Mouse (Mus musculus) neural tube, embryonic 13.5 days (tissue): ENCODE measurements around the gene Acp2. TPM values are rescaled to one million over a fixed set of nuclear protein-coding genes. Genes with fewer than 3 reads are reported as not detected.
"Not testable (repeated sequence)": the region's sequence is repeated elsewhere in the genome, so short reads cannot be mapped to it uniquely, and the experiment has no call there.

Experiments
- ATAC-seq: fragments of 200-750 bp; cut with Nextera tagmentation; 2 replicates; pipeline ENCODE4 v1.8.0; 2017; ENCODE audit warnings: low read depth, mild to moderate bottlenecking, moderate TSS enrichment, moderate library complexity
- H3K27ac ChIP-seq: fragments of 300-500 bp; sonication (generic); replicated peaks from 2 replicates; pipeline ENCODE4 v1.5.1; 2015; ENCODE audit warnings: moderate library complexity, mild to moderate bottlenecking, inconsistent platforms
- H3K27me3 ChIP-seq: fragments of 300-500 bp; sonication (generic); 2 replicates; pipeline ENCODE4 v1.6.1; 2015; ENCODE audit warnings: mild to moderate bottlenecking, inconsistent platforms
- H3K36me3 ChIP-seq: fragments of 300-500 bp; sonication (generic); 2 replicates; pipeline ENCODE4 v1.6.1; 2015; ENCODE audit warnings: mild to moderate bottlenecking, inconsistent platforms
- H3K4me1 ChIP-seq: fragments of 300-500 bp; sonication (generic); replicated peaks from 2 replicates; pipeline ENCODE4 v1.6.1; 2015; ENCODE audit warnings: inconsistent platforms
- H3K4me2 ChIP-seq: fragments of 300-500 bp; sonication (generic); 2 replicates; pipeline ENCODE4 v1.6.1; 2015; ENCODE audit warnings: inconsistent platforms, mild to moderate bottlenecking, moderate library complexity
- H3K4me3 ChIP-seq: fragments of 300-500 bp; sonication (generic); 2 replicates; pipeline ENCODE4 v1.5.1; 2015; ENCODE audit warnings: mild to moderate bottlenecking, inconsistent platforms
- H3K9ac ChIP-seq: fragments of 300-500 bp; sonication (generic); 2 replicates; pipeline ENCODE4 v1.6.1; 2015; ENCODE audit warnings: moderate library complexity, mild to moderate bottlenecking, inconsistent platforms
- H3K9me3 ChIP-seq: fragments of 300-500 bp; sonication (generic); 2 replicates; pipeline ENCODE4 v1.6.1; 2016; ENCODE audit warnings: inconsistent platforms
- WGBS: fragments of 180-500 bp; shearing (Covaris S2); methylation state at CpG from one replicate; pipeline ENCODE4 v1.1.7; 2015; 5-methylcytosine and 5-hydroxymethylcytosine counted together
- polyA plus RNA-seq: library from polyadenylated mRNA; unstranded; fragments of >200 nt; fragmentation: Nextera tagmentation; extraction: Ambion mirVana; gene quantifications from 2 replicates; pipeline ENCODE4 v1.2.1, GENCODE M21; 2015

Gene Acp2
- polyA plus RNA-seq, 1 experiment from 2014 or later: 43.3 TPM

DNA sequence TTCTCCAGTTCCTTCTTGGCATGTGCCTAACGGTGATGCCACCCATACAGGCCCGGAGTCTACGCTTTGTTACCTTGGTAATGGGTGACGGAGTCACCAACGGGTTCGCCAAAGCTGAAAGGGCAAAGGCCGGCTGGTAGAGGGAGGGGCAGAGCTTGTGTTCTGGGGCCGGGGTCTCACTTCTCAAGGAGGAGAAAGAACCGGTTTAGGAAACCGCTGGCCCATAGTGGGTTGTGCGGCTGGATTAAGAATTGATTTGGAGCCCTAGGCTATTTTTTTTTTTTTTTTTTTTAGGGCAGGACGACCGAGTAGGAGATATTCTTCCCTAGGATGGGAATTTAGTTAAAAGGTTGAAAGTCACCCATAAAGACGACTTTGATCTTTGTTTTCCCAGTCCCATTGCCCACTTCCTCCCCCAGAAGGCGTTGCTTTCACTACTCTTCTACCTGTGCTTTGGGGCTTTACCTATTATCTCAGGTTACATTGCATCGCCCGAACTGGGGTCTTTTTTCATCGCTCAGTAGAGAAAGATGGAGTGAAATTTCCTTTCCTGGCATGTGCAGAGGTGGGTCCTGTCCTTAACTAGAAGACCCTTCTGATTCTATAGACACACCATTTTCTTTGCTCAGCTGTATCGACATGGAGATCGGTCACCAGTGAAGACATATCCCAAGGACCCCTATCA, 429 bp downstream of the Acp2 start:
- Histone ChIP-seq H3K36me3 (peaks cover 36% of the 10 kb centered on the region), H3K4me3 (peak overlapping the region; percentile 80), H3K27me3 (no peaks in the 10 kb centered on the region), H3K9me3 (no peaks in the 10 kb centered on the region), H3K4me1 (peaks cover 34% of the 10 kb centered on the region), H3K4me2 (peak overlapping the region; percentile 67), H3K9ac (peak overlapping the region; percentile 90), H3K27ac (peak overlapping the region; percentile 90)
- WGBS: 13% methylated on average over 20 of the region's 20 CpGs
- no peak; the same call in 1 of the 2 replicates for ATAC-seq

DNA sequence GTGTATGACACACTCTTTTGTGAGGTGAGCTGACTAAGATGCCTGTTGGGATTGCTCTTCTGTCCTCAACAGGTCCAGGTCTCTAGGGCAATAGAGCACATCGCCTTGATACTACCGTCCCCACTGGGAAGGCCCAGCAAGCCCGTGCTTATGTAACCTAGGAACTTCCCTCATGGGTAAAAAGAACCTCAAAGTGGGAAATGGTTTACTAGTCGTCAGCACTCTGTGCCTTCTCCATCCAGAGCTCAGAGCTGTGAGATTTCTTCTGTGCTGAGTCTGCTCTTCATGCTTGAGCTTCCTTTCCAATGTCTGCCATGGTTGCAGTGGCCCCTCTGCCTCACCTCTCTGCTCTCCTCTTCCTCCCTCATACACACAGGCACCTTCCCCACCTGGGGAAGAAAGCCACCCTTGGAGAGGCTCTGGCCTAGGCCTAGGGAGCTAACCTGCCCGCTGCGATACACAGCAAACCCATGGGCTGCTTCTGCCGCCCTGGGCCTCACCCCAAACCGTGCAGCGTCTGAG, 3.6 kb downstream of the Acp2 start:
- H3K4me3 ChIP-seq: no peak overlapping the region
- 95% methylated on average over 9 of the region's 9 CpGs for WGBS
- H3K9ac ChIP-seq: no peak overlapping the region
- no peaks in the 10 kb centered on the region for H3K9me3 ChIP-seq
- ATAC-seq: no peak
- H3K27ac ChIP-seq: no peak overlapping the region
- H3K4me2 ChIP-seq: no peak overlapping the region
- no peaks in the 10 kb centered on the region for H3K27me3 ChIP-seq
- H3K4me1 ChIP-seq: peaks cover 32% of the 10 kb centered on the region
- H3K36me3 ChIP-seq: peaks cover 65% of the 10 kb centered on the region

DNA sequence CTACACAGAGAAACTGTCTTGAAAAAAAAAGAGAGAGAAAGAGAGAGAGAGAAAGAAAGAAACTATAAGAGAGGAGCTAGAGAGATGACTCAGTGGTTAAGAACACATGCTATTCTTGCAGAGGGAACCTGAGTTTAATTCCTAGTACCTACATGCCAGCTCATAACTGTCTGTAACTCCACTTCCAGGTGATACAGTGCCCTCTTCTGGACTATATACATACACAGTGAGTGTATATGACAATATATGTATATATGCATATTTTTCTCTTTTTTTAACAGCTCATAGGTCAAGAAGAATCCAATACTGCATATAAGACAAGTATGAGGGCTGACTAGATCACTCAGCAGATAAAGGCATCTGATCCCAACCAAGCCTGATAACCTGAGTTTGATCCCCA, 10.6 kb downstream of the Acp2 start:
- Histone ChIP-seq H3K9me3 (no peaks in the 10 kb centered on the region), H3K4me3 (no peak overlapping the region), H3K4me1 (0 out of 2 replicates have a peak, but pooled peaks cover 3% of the 10 kb centered on the region), H3K4me2 (no peak overlapping the region), H3K27ac (no peak overlapping the region), H3K27me3 (no peaks in the 10 kb centered on the region), H3K36me3 (peaks cover 87% of the 10 kb centered on the region), H3K9ac (no peak overlapping the region)
- no peak for ATAC-seq

GRCm38 (mm10) chr2:91217032-91217431, 14.3 kb downstream of the Acp2 start:
- Histone ChIP-seq H3K36me3 (peaks cover 57% of the 10 kb centered on the region), H3K4me3 (no peak overlapping the region), H3K9ac (no peak overlapping the region), H3K27ac (peak overlapping the region; percentile 14; the same call in 1 of the 2 replicates), H3K4me2 (no peak overlapping the region), H3K9me3 (no peaks in the 10 kb centered on the region), H3K4me1 (0 out of 2 replicates have a peak, but pooled peaks cover 3% of the 10 kb centered on the region), H3K27me3 (no peaks in the 10 kb centered on the region)
- no peak for ATAC-seq
- WGBS: 61% methylated on average over 4 of the region's 4 CpGs

GRCm38 (mm10) chr2:91220501-91220900, 17.8 kb downstream of the Acp2 start:
- WGBS: 95% methylated on average over 3 of the region's 3 CpGs
- no peak for ATAC-seq
- Histone ChIP-seq H3K27ac (no peak overlapping the region), H3K36me3 (peaks cover 25% of the 10 kb centered on the region; the same call in 1 of the 2 replicates), H3K9ac (no peak overlapping the region), H3K4me2 (no peak overlapping the region), H3K27me3 (no peaks in the 10 kb centered on the region), H3K4me3 (no peak overlapping the region), H3K4me1 (0 out of 2 replicates have a peak, but pooled peaks cover 3% of the 10 kb centered on the region), H3K9me3 (no peaks in the 10 kb centered on the region)

DNA sequence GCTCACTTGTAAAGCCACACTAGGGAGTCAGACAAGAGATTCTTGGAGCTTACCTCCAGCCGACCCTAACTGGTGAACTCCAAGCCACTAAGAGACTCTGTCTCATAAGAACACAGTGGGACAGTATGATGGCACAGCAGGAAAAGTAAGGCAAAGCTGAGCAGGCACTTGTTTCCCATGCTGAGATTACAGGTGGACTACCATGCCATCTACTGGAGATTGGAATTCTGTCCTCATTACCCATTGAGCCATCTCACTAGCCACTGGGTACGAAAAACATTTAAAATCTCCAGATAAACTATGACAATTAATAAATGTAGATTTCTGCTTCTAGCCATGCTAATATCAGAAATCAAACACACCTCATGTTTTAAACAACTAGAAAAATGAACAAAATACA, 20.9 kb downstream of the Acp2 start:
- no peak for ATAC-seq
- Histone ChIP-seq H3K9me3 (no peaks in the 10 kb centered on the region), H3K4me2 (no peak overlapping the region), H3K9ac (no peak overlapping the region), H3K4me1 (no peaks in the 10 kb centered on the region), H3K27me3 (no peaks in the 10 kb centered on the region), H3K36me3 (0 out of 2 replicates have a peak, but pooled peaks cover 2% of the 10 kb centered on the region), H3K4me3 (no peak overlapping the region), H3K27ac (no peak overlapping the region)
- WGBS: 87% methylated on average over 2 of the region's 2 CpGs

DNA sequence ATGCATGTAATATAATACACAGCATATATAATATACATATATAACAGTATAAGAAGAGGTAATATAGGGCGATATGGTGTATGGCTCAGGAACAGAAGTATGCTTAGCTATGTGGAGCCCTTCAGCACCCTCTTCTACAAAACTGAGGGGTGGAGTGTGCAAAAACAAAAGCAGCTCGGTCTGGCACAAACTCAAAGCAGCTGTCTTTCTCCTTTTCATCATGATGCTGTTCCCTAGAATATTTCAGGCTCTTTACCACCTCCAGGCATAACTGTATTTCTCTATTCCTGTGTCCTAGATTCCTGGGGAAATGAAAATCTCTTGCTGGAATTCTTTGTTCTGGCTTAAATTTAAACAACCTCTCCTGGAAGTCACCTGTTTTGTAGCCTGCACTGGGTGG, 27.1 kb downstream of the Acp2 start:
- no peaks in the 10 kb centered on the region for H3K4me1 ChIP-seq
- H3K4me2 ChIP-seq: no peak overlapping the region
- ATAC-seq: no peak
- H3K27me3 ChIP-seq: no peaks in the 10 kb centered on the region
- no peak overlapping the region for H3K9ac ChIP-seq
- 91% methylated on average over 2 of the region's 2 CpGs for WGBS
- no peaks in the 10 kb centered on the region for H3K9me3 ChIP-seq
- H3K27ac ChIP-seq: no peak overlapping the region
- H3K36me3 ChIP-seq: 0 out of 2 replicates have a peak, but pooled peaks cover 8% of the 10 kb centered on the region
- no peak overlapping the region for H3K4me3 ChIP-seq

DNA sequence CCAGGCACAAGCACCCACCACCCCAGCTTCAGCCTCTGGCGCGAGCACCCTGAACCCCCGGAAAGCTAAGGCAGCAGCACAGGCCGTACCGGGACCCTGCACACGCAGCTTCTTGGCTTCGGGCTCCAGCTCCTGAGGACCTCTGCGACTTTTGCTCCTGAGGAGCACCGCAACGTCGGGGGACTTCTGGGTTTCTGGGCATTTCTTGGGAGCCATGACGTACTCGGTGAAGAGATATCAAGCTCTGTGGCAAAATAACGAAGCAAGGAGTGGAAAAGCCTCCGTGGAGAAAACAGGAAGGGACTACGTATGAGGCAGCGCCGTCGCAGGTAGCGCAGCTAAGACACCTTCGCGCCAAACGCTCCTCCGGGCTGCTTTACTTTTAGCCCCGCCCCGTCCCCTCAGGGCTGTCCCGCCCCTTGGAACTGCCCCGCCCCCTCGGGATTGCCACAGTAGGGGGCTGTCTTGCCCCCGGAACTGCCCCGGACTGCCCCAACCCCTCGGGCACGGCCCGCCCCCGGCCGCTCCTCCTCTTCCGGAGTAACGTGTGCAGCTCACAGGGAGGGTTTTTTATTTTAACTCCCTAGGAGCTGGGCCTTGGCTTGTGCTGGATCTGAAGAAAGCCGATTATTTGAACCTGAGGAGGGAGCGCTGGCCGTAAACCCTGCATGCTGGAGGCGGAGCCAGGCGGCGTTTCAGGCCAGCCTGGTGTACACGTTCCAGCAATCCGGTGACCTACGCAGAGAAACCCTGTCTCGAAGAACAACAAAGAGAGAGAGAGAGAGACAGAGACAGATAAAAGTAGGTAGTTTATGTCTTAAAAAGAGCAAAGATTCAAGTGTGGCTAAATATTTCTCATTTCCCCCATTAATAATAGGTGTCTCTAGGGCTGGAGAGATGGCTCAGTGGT, 34.2 kb downstream of the Acp2 start, which contains the start of gene Ddb2:
Gene Ddb2, minus strand, starts transcription at position 382 of the 910 bp plus-strand sequence.
- H3K4me1 ChIP-seq: peaks cover 6% of the 10 kb centered on the region; the same call in 1 of the 2 replicates
- peak within 1 kb of the TSS; percentile 58 for H3K4me3 ChIP-seq
- H3K36me3 ChIP-seq: 0 out of 2 replicates have a peak, but pooled peaks cover 8% of the 10 kb centered on the region
- peak within 1 kb of the TSS; percentile 76 for H3K4me2 ChIP-seq
- H3K9me3 ChIP-seq: no peaks in the 10 kb centered on the region
- peak within 1 kb of the TSS; percentile 93 for H3K27ac ChIP-seq
- no peaks in the 10 kb centered on the region for H3K27me3 ChIP-seq
- WGBS: 1% methylated on average over 48 of the region's 48 CpGs
- H3K9ac ChIP-seq: peak within 1 kb of the TSS; percentile 76
- peak; percentile 99 for ATAC-seq

- ATAC-seq: peak; percentile 62
- H3K27me3 ChIP-seq, H3K36me3 ChIP-seq, H3K4me1 ChIP-seq, H3K9me3 ChIP-seq: not testable (repeated sequence)
- 29% methylated on average over 4 of the region's 4 CpGs for WGBS
- Histone ChIP-seq H3K27ac (peak overlapping the region; percentile 93), H3K9ac (peak overlapping the region; percentile 76), H3K4me2 (peak overlapping the region; percentile 76), H3K4me3 (peak overlapping the region; percentile 58)
Observed at GRCm38 (mm10) chr2:91237511-91238080, 34.9 kb downstream of the Acp2 start.

- no peaks in the 10 kb centered on the region for H3K27me3 ChIP-seq
- H3K9ac ChIP-seq: no peak overlapping the region
- ATAC-seq: no peak
- H3K36me3 ChIP-seq: no peaks in the 10 kb centered on the region
- no peaks in the 10 kb centered on the region; the same call in 1 of the 2 replicates for H3K4me1 ChIP-seq
- no peak overlapping the region for H3K4me3 ChIP-seq
- WGBS: 64% methylated on average over 5 of the region's 5 CpGs
- no peak overlapping the region for H3K27ac ChIP-seq
- no peak overlapping the region for H3K4me2 ChIP-seq
- no peaks in the 10 kb centered on the region for H3K9me3 ChIP-seq
Observed at GRCm38 (mm10) chr2:91242547-91242946, 39.9 kb downstream of the Acp2 start.

DNA sequence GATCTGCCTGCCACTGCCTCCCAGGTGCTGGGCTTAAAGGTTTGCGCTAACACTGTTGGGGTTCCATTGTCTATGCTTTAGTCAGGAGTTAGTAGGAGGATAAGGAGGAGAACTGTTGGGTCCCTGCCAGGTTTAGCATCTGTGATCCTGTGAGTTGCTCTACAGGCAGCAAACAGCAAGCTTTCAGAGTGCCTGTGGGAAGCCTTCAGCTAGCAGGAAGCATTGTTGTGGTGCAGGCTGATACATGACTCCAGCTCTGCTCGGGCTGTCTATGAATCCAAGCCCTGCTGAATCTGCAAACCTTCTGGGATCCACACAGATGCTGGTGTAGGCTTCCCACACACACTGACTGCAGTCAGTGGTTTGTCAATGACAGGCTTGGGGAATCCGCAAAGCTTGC, 40.7 kb downstream of the Acp2 start:
- 51% methylated on average over 3 of the region's 3 CpGs for WGBS
- no peaks in the 10 kb centered on the region; the same call in 1 of the 2 replicates for H3K4me1 ChIP-seq
- H3K9ac ChIP-seq: no peak overlapping the region
- H3K36me3 ChIP-seq: no peaks in the 10 kb centered on the region
- 0 out of 2 replicates have a peak, but pooled peaks have one; percentile 23 for ATAC-seq
- H3K4me2 ChIP-seq: no peak overlapping the region
- H3K9me3 ChIP-seq: no peaks in the 10 kb centered on the region
- H3K4me3 ChIP-seq: no peak overlapping the region
- H3K27me3 ChIP-seq: no peaks in the 10 kb centered on the region
- no peak overlapping the region for H3K27ac ChIP-seq
